Mouse (Mus musculus): ENCODE measurements at regions not wholly inside any gene's neighbourhood (a gene's known extent, or its start where the extent isn't known, plus 50 kb on each side); places are given as distances from the start of the nearest gene placed in this dataset.

- no peak overlapping the region for H3K27ac ChIP-seq
- TF ChIP-seq CTCF (conservative IDR thresholded peaks at IDR 0.05), result no peak
- no peak overlapping the region for H3K4me3 ChIP-seq
- DNase-seq (ENCODE audit: low spot score in 2 of 2), result no peak
Measured at GRCm38 (mm10) chr2:166245219-166245618, 89.8 kb upstream of the Sulf2 start.

DNA sequence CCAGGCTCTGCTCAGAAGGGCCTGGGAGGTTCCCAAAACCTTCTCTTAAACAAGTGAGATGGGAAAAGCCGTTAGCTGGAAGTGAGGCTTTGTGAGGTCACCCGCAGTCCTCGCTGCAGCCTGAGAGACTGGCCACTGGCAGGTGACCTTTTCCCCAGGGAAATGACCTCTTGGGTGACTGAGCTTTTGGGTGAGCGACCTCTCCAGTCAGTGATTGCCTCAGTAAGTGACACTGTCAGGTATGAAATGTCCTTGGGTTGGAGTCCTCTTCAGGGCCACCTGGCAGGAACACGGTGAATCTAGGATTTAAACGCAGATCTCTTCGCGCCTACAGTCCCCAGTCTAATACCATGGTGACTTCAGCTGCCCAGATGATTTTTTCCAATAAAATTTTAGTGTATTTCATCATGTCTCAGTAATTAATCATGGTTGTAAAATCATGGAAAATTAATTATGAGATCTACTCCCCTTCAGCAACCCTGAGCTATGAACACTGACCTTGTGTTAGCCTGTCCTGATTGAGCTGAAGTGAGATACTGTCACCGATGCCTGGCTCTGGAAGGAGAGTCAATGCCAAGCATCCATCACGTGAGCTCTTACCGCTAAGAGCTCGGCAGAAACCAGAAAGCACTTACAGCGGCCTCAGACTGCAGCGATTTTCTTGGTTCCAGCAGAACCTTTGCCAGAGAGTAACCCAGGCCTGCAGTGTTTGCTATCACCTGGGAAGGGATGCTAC is 87.5 kb upstream of the Sulf2 start:
- no peak for TF ChIP-seq CTCF (conservative IDR thresholded peaks at IDR 0.05)
- no peak overlapping the region for H3K4me3 ChIP-seq
- DNase-seq (ENCODE audit: low spot score in 2 of 2), result no peak
- no peak overlapping the region for H3K27ac ChIP-seq

DNA sequence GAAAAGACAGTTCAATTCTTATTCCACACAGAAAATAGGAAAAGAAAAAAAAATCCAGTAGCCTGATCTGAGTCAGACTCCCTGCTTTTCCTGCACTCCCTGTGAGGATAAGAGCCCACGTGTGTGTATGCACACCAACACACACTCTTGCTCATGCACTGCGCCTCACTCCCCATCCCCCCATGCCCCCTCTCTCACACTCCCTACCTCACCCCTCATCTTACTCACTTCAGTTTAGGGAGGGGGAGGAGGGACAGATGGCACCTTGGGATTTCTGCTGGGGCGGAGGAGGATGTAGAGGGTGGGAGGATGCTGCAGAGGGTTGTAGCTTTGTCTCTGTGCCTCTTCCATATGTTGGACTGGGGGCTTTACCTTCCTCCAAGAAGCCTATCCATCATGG is 85.8 kb upstream of the Sulf2 start:
- no peak overlapping the region for H3K27ac ChIP-seq
- H3K4me3 ChIP-seq, result no peak overlapping the region
- peak; percentile 44 to 69 for DNase-seq (ENCODE audit: low spot score in 2 of 2)
- TF ChIP-seq CTCF (conservative IDR thresholded peaks at IDR 0.05), result no peak

- no peak for TF ChIP-seq CTCF (conservative IDR thresholded peaks at IDR 0.05)
- Histone ChIP-seq H3K4me3 (no peak overlapping the region), H3K27ac (no peak overlapping the region)
- no peak for DNase-seq (ENCODE audit: low spot score in 2 of 2)
Measured at GRCm38 (mm10) chr2:166240056-166240455, 84.6 kb upstream of the Sulf2 start.

DNA sequence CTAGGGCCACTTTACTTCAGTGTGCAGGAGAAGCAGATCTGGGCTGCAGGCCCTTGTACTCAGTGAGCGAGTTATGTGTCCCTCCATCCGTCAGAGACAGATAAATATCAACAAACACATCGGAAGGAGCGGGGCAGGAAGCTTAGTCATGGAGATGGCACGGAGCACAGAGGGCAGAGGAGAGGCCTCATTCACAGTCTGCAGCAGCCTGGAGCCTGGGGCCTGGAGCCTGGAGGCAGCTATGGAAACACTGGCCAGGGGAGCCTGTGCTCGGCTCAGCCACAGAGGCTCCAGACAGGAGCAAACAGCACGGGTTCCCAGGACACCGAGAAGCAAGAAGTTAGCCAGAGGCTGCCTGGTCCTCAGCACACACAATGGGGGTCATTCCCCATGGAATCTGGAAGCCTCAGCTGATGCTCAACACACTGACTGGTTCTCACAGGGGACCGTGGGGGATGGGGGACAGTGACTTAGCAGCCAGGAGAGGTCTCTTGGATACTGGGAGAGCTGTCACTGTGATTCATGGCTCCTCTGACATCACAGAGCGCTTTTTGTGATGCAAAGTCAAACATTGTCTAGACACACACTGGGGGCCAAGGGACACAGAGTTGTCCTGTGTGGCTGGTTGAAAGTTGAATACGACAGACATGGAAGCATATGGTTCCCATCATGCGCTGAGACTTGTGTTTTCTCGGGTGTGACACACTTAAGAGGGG is 82.2 kb upstream of the Sulf2 start:
- Histone ChIP-seq H3K4me3 (no peak overlapping the region), H3K27ac (no peak overlapping the region)
- DNase-seq (ENCODE audit: low spot score in 2 of 2), result no peak
- no peak for TF ChIP-seq CTCF (conservative IDR thresholded peaks at IDR 0.05)

DNA sequence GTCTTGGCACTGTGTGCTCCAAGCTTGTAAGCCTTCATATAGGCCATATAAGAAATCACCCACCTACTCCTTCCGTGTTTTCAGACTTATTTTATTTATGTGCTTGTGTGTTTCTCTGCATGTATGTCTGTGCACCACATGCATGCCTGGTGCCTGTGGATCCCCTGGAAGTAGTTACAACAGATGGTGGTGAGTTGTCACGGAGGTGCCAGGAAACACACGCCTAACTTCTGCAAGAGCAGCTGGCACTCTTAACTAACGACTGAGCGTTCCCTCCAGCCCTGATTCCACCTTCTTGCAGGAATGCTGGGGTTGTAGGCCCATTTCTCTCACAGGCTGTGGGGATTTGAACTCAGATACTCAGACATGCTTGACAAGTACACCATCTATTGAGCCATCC is 80.6 kb upstream of the Sulf2 start:
- DNase-seq (ENCODE audit: low spot score in 2 of 2), result peak; percentile 26 to 44
- TF ChIP-seq CTCF (conservative IDR thresholded peaks at IDR 0.05), result no peak
- H3K4me3 ChIP-seq, result no peak overlapping the region
- H3K27ac ChIP-seq, result no peak overlapping the region

- TF ChIP-seq CTCF (conservative IDR thresholded peaks at IDR 0.05), result no peak
- Histone ChIP-seq H3K27ac (no peak overlapping the region), H3K4me3 (no peak overlapping the region)
- DNase-seq (ENCODE audit: low spot score in 2 of 2), result no peak
Measured at GRCm38 (mm10) chr2:166234579-166235212, 79.2 kb upstream of the Sulf2 start.

GRCm38 (mm10) chr2:166233246-166233645 is 77.8 kb upstream of the Sulf2 start:
- no peak overlapping the region for H3K4me3 ChIP-seq
- DNase-seq (ENCODE audit: low spot score in 2 of 2), result no peak
- H3K27ac ChIP-seq, result no peak overlapping the region
- TF ChIP-seq CTCF (conservative IDR thresholded peaks at IDR 0.05), result no peak

DNA sequence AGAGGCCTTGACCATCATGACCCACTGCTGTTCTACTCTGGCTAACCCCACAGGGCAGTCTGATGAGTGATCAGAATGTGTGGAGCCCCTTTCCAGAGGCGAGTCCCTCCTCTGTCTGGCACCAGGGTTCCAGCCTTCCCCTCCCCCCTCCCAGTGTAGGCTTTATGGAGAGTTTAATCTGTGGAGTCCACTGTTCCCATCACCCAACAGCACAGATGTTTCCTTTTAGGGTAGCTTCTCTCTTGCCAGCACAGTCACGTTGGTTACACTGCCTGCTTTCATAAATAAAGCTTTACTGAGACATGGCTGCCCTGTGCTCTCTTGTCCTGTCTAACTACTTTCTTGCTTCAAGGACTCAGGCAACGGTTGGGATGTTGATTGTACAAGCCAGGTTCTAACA is 76.9 kb upstream of the Sulf2 start:
- Histone ChIP-seq H3K27ac (no peak overlapping the region), H3K4me3 (no peak overlapping the region)
- DNase-seq (ENCODE audit: low spot score in 2 of 2), result no peak
- TF ChIP-seq CTCF (conservative IDR thresholded peaks at IDR 0.05), result no peak

DNA sequence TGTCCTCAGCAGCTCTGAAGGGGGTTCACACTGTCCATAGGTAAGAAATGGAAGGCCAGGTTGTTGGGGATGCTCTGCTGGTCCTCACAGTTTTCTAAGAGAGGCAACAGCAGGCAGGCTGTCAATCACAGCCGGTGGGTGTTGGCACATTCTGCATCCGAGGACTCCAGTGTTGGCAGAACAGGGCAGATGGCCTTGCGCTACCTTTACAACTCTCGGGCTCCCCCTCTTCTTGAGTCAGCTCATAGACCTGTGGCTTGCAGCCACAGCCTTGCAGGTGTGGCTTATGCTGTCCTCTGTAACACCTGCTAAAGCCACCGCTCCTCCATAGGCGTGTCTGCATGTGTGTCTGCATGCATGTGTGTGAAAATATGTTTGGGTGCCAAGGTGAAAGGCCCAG is 75.2 kb upstream of the Sulf2 start:
- Histone ChIP-seq H3K4me3 (no peak overlapping the region), H3K27ac (no peak overlapping the region)
- TF ChIP-seq CTCF (conservative IDR thresholded peaks at IDR 0.05), result no peak
- DNase-seq (ENCODE audit: low spot score in 2 of 2), result no peak

- H3K4me3 ChIP-seq, result no peak overlapping the region
- TF ChIP-seq CTCF (conservative IDR thresholded peaks at IDR 0.05), result no peak
Measured at GRCm38 (mm10) chr2:166228356-166228755, 72.9 kb upstream of the Sulf2 start.

DNA sequence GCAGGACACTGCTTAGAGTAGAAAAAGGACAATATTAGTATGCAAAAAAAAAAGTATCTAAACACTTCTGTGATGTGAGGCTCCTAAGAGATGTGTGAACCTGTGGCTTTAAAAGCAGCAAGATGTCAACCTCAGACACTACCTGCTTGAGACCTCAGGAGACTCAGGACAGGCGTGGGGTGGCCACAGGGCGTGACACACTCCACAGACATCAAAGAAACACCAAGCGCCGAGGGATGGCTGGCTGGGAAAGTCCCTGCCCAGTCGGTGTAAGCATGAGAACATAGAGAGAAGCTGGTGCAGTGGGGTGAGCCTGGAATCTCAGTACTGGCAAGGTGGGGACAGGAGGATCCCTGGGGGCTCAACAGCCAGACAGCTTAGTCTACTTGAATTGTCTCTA is 72.0 kb upstream of the Sulf2 start:
- Histone ChIP-seq H3K27ac (no peak overlapping the region), H3K4me3 (no peak overlapping the region)
- no peak for DNase-seq (ENCODE audit: low spot score in 2 of 2)
- TF ChIP-seq CTCF (conservative IDR thresholded peaks at IDR 0.05), result no peak

More at GRCm38 (mm10) chr2:166228356-166228755, 72.9 kb upstream of the Sulf2 start:
- no peak for DNase-seq (ENCODE audit: low spot score in 2 of 2)
- H3K27ac ChIP-seq, result no peak overlapping the region

GRCm38 (mm10) chr2:166226929-166227328 is 71.5 kb upstream of the Sulf2 start:
- no peak overlapping the region for H3K27ac ChIP-seq
- no peak for DNase-seq (ENCODE audit: low spot score in 2 of 2)
- H3K4me3 ChIP-seq, result no peak overlapping the region
- no peak for TF ChIP-seq CTCF (conservative IDR thresholded peaks at IDR 0.05)
